Mouse (Mus musculus) hindbrain, embryonic 13.5 days (tissue): ENCODE measurements around the gene Mapkap1. TPM values are rescaled to one million over a fixed set of nuclear protein-coding genes. Genes with fewer than 3 reads are reported as not detected.

Experiments
- ATAC-seq: fragments of 200-750 bp; cut with Nextera tagmentation; 2 replicates; pipeline ENCODE4 v1.8.0; 2017; ENCODE audit warnings: moderate TSS enrichment; ENCODE audit not compliant: low FRiP score
- H3K27ac ChIP-seq: fragments of 300-500 bp; sonication (generic); 2 replicates; pipeline ENCODE4 v1.5.1; 2015; ENCODE audit warnings: inconsistent platforms, mild to moderate bottlenecking, moderate library complexity
- H3K27me3 ChIP-seq: fragments of 300-500 bp; sonication (generic); 2 replicates; pipeline ENCODE4 v1.6.1; 2015; ENCODE audit warnings: mild to moderate bottlenecking, inconsistent platforms
- H3K36me3 ChIP-seq: fragments of 300-500 bp; sonication (generic); 2 replicates; pipeline ENCODE4 v1.6.1; 2015; ENCODE audit warnings: mild to moderate bottlenecking, inconsistent platforms
- H3K4me1 ChIP-seq: fragments of 300-500 bp; sonication (generic); replicated peaks from 2 replicates; pipeline ENCODE4 v1.6.1; 2015; ENCODE audit warnings: inconsistent platforms
- H3K4me2 ChIP-seq: fragments of 300-500 bp; sonication (generic); 2 replicates; pipeline ENCODE4 v1.6.1; 2015; ENCODE audit warnings: inconsistent platforms, mild to moderate bottlenecking, moderate library complexity
- H3K4me3 ChIP-seq: fragments of 300-500 bp; sonication (generic); 2 replicates; pipeline ENCODE4 v1.5.1; 2015; ENCODE audit warnings: mild to moderate bottlenecking, inconsistent platforms
- H3K9ac ChIP-seq: fragments of 300-500 bp; sonication (generic); 2 replicates; pipeline ENCODE4 v1.6.1; 2015; ENCODE audit warnings: mild to moderate bottlenecking, inconsistent platforms
- H3K9me3 ChIP-seq: fragments of 300-500 bp; sonication (generic); 2 replicates; pipeline ENCODE4 v1.6.1; 2016; ENCODE audit warnings: inconsistent platforms
- WGBS: fragments of 180-500 bp; shearing (Covaris S2); methylation state at CpG from one replicate; pipeline ENCODE4 v1.1.7; 2015; 5-methylcytosine and 5-hydroxymethylcytosine counted together
- polyA plus RNA-seq: library from polyadenylated mRNA; unstranded; fragments of >200 nt; fragmentation: Nextera tagmentation; extraction: Ambion mirVana; gene quantifications from 2 replicates; pipeline ENCODE4 v1.2.1, GENCODE M21; 2015

The Mapkap1 gene
- polyA plus RNA-seq, 1 experiment from 2014 or later = 96.6 TPM

GRCm38 (mm10) chr2:34647410-34647809 lies 240.8 kb downstream of the Mapkap1 start:
- ATAC-seq = no peak
- Histone ChIP-seq H3K9ac (no peak overlapping the region), H3K27ac (peak overlapping the region; percentile 12; the same call in 1 of the 2 replicates), H3K4me2 (no peak overlapping the region), H3K9me3 (no peaks in the 10 kb centered on the region), H3K36me3 (no peaks in the 10 kb centered on the region), H3K4me3 (no peak overlapping the region), H3K4me1 (peaks cover 27% of the 10 kb centered on the region), H3K27me3 (peaks cover 7% of the 10 kb centered on the region; the same call in 1 of the 2 replicates)
- 41% methylated on average over 11 of the region's 11 CpGs for WGBS

- ATAC-seq = no peak
- H3K27ac ChIP-seq = peak overlapping the region; percentile 78
- H3K4me3 ChIP-seq = no peak overlapping the region
- H3K27me3 ChIP-seq = peaks cover 5% of the 10 kb centered on the region
- no peaks in the 10 kb centered on the region for H3K9me3 ChIP-seq
- H3K4me1 ChIP-seq = peaks cover 45% of the 10 kb centered on the region
- no peaks in the 10 kb centered on the region for H3K36me3 ChIP-seq
- H3K4me2 ChIP-seq = no peak overlapping the region
- 12% methylated on average over 10 of the region's 10 CpGs for WGBS
- 0 out of 2 replicates have a peak overlapping the region, but pooled peaks have one; percentile 11 for H3K9ac ChIP-seq
Observed at GRCm38 (mm10) chr2:34667820-34668219, 261.2 kb downstream of the Mapkap1 start.

- Histone ChIP-seq H3K9ac (no peak overlapping the region), H3K4me3 (no peak overlapping the region), H3K4me1 (peaks cover 45% of the 10 kb centered on the region), H3K4me2 (0 out of 2 replicates have a peak overlapping the region, but pooled peaks have one; percentile 8), H3K36me3 (no peaks in the 10 kb centered on the region), H3K27me3 (peaks cover 5% of the 10 kb centered on the region), H3K9me3 (no peaks in the 10 kb centered on the region), H3K27ac (peak overlapping the region; percentile 78)
- WGBS = 45% methylated on average over 17 of the region's 17 CpGs
- ATAC-seq = peak; percentile 18; the same call in 1 of the 2 replicates
Observed at GRCm38 (mm10) chr2:34668440-34669191, 262.0 kb downstream of the Mapkap1 start.

GRCm38 (mm10) chr2:34669203-34669746 lies 262.7 kb downstream of the Mapkap1 start:
- peaks cover 4% of the 10 kb centered on the region; the same call in 1 of the 2 replicates for H3K36me3 ChIP-seq
- H3K9ac ChIP-seq = no peak overlapping the region
- H3K9me3 ChIP-seq = no peaks in the 10 kb centered on the region
- no peak overlapping the region for H3K4me3 ChIP-seq
- 67% methylated on average over 8 of the region's 8 CpGs for WGBS
- H3K4me1 ChIP-seq = peaks cover 45% of the 10 kb centered on the region
- peak overlapping the region; percentile 78; the same call in 1 of the 2 replicates for H3K27ac ChIP-seq
- H3K27me3 ChIP-seq = peaks cover 5% of the 10 kb centered on the region
- no peak for ATAC-seq
- H3K4me2 ChIP-seq = no peak overlapping the region

- Histone ChIP-seq H3K4me3 (no peak overlapping the region), H3K36me3 (peaks cover 11% of the 10 kb centered on the region), H3K9ac (no peak overlapping the region), H3K27ac (no peak overlapping the region), H3K4me1 (peaks cover 38% of the 10 kb centered on the region), H3K4me2 (no peak overlapping the region), H3K27me3 (peaks cover 5% of the 10 kb centered on the region), H3K9me3 (no peaks in the 10 kb centered on the region)
- no peak for ATAC-seq
- 83% methylated on average over 6 of the region's 6 CpGs for WGBS
Observed at GRCm38 (mm10) chr2:34670470-34670869, 263.9 kb downstream of the Mapkap1 start.

GRCm38 (mm10) chr2:34671385-34672026 lies 264.9 kb downstream of the Mapkap1 start:
- peak overlapping the region; percentile 71 for H3K27ac ChIP-seq
- H3K36me3 ChIP-seq = peaks cover 21% of the 10 kb centered on the region
- peak overlapping the region; percentile 68 for H3K4me2 ChIP-seq
- ATAC-seq = peak; percentile 38
- H3K9me3 ChIP-seq = no peaks in the 10 kb centered on the region
- 33% methylated on average over 31 of the region's 31 CpGs for WGBS
- H3K4me1 ChIP-seq = peaks cover 32% of the 10 kb centered on the region
- peaks cover 5% of the 10 kb centered on the region for H3K27me3 ChIP-seq
- peak overlapping the region; percentile 75 for H3K9ac ChIP-seq
- H3K4me3 ChIP-seq = peak overlapping the region; percentile 42

GRCm38 (mm10) chr2:34673846-34674245 lies 267.3 kb downstream of the Mapkap1 start:
- Histone ChIP-seq H3K9me3 (no peaks in the 10 kb centered on the region), H3K4me2 (no peak overlapping the region), H3K9ac (no peak overlapping the region), H3K36me3 (peaks cover 44% of the 10 kb centered on the region), H3K27me3 (no peaks in the 10 kb centered on the region), H3K27ac (no peak overlapping the region), H3K4me1 (peaks cover 15% of the 10 kb centered on the region), H3K4me3 (no peak overlapping the region)
- WGBS = 89% methylated on average over 11 of the region's 11 CpGs
- no peak for ATAC-seq

Other genes with a start within 250 kb of the Mapkap1 start
- gene Pbx3, start 33.6 kb upstream of the Mapkap1 start, polyA plus RNA-seq = 133 TPM in 2 replicates